Mouse (Mus musculus): ENCODE results near the gene Iqgap2. TPM values are rescaled to one million over a fixed set of nuclear protein-coding genes. Genes with fewer than 3 reads are reported as not detected.
A peak's percentile ranks its signal among the peaks of the same experiment; 100 is the strongest.

Iqgap2 gene
- polyA plus RNA-seq, 1 experiment from 2014 or later, result 4.2 TPM

GRCm38 (mm10) chr13:95684656-95685244 lies 207.0 kb downstream of the Iqgap2 start:
- peaks cover 7% of the 10 kb centered on the region; the same call in 1 of the 2 replicates for H3K36me3 ChIP-seq (ENCODE audit: control insufficient read depth, insufficient read depth, low read length)
- no peak overlapping the region for H3K9ac ChIP-seq (ENCODE audit: low read length)
- H3K4me1 ChIP-seq (ENCODE audit: control insufficient read depth, insufficient read depth, low read length), result no peaks in the 10 kb centered on the region
- DNase-seq (ENCODE audit: low spot score) (no peak), ATAC-seq (no peak)
- no peak overlapping the region for H3K4me2 ChIP-seq (ENCODE audit: low read length)
- no peaks in the 10 kb centered on the region for H3K9me3 ChIP-seq (replicated peaks; ENCODE audit: control insufficient read depth, low read length)
- 96% methylated on average over 9 of the region's 9 CpGs for WGBS
- no peak overlapping the region for H3K4me3 ChIP-seq (ENCODE audit: low read depth, low read length)
- no peak overlapping the region for H3K27ac ChIP-seq (ENCODE audit: low read depth, low read length)
- no peaks in the 10 kb centered on the region for H3K27me3 ChIP-seq (replicated peaks; ENCODE audit: control insufficient read depth, insufficient read depth, low read length)

GRCm38 (mm10) chr13:95679491-95679941 lies 212.2 kb downstream of the Iqgap2 start:
- ATAC-seq, result no peak
- H3K36me3 ChIP-seq (ENCODE audit: control insufficient read depth, insufficient read depth, low read length), result peaks cover 7% of the 10 kb centered on the region; the same call in 1 of the 2 replicates
- no peak for DNase-seq (ENCODE audit: low spot score)
- no peak overlapping the region for H3K9ac ChIP-seq (ENCODE audit: low read length)
- no peak overlapping the region for H3K27ac ChIP-seq (ENCODE audit: low read depth, low read length)
- no peaks in the 10 kb centered on the region for H3K4me1 ChIP-seq (ENCODE audit: control insufficient read depth, insufficient read depth, low read length)
- no peak overlapping the region for H3K4me3 ChIP-seq (ENCODE audit: low read depth, low read length)
- H3K9me3 ChIP-seq (replicated peaks; ENCODE audit: control insufficient read depth, low read length), result no peaks in the 10 kb centered on the region
- WGBS, result 89% methylated on average over 4 of the region's 4 CpGs
- H3K4me2 ChIP-seq (ENCODE audit: low read length), result no peak overlapping the region
- H3K27me3 ChIP-seq (replicated peaks; ENCODE audit: control insufficient read depth, insufficient read depth, low read length), result no peaks in the 10 kb centered on the region

- Histone ChIP-seq H3K27me3 (replicated peaks; ENCODE audit: control insufficient read depth, insufficient read depth, low read length) (no peaks in the 10 kb centered on the region), H3K4me2 (ENCODE audit: low read length) (no peak overlapping the region), H3K27ac (ENCODE audit: low read depth, low read length) (no peak overlapping the region), H3K4me1 (ENCODE audit: control insufficient read depth, insufficient read depth, low read length) (no peaks in the 10 kb centered on the region), H3K9ac (ENCODE audit: low read length) (no peak overlapping the region), H3K9me3 (replicated peaks; ENCODE audit: control insufficient read depth, low read length) (no peaks in the 10 kb centered on the region), H3K36me3 (ENCODE audit: control insufficient read depth, insufficient read depth, low read length) (peaks cover 7% of the 10 kb centered on the region; the same call in 1 of the 2 replicates), H3K4me3 (ENCODE audit: low read depth, low read length) (no peak overlapping the region)
- ATAC-seq, result no peak
- no peak for DNase-seq (ENCODE audit: low spot score)
- WGBS, result 86% methylated on average over 5 of the region's 5 CpGs
Measured at GRCm38 (mm10) chr13:95679078-95679477, 212.6 kb downstream of the Iqgap2 start.

GRCm38 (mm10) chr13:95672372-95672771 lies 219.3 kb downstream of the Iqgap2 start:
- DNase-seq (ENCODE audit: low spot score), result no peak
- Histone ChIP-seq H3K36me3 (ENCODE audit: control insufficient read depth, insufficient read depth, low read length) (peaks cover 14% of the 10 kb centered on the region; the same call in 1 of the 2 replicates), H3K9ac (ENCODE audit: low read length) (no peak overlapping the region), H3K4me1 (ENCODE audit: control insufficient read depth, insufficient read depth, low read length) (no peaks in the 10 kb centered on the region), H3K9me3 (replicated peaks; ENCODE audit: control insufficient read depth, low read length) (no peaks in the 10 kb centered on the region), H3K4me2 (ENCODE audit: low read length) (no peak overlapping the region), H3K27ac (ENCODE audit: low read depth, low read length) (no peak overlapping the region), H3K27me3 (replicated peaks; ENCODE audit: control insufficient read depth, insufficient read depth, low read length) (no peaks in the 10 kb centered on the region), H3K4me3 (ENCODE audit: low read depth, low read length) (no peak overlapping the region)
- ATAC-seq, result no peak
- WGBS, result 97% methylated on average over 7 of the region's 7 CpGs

- Histone ChIP-seq H3K4me1 (ENCODE audit: control insufficient read depth, insufficient read depth, low read length) (no peaks in the 10 kb centered on the region), H3K27me3 (replicated peaks; ENCODE audit: control insufficient read depth, insufficient read depth, low read length) (no peaks in the 10 kb centered on the region), H3K9me3 (replicated peaks; ENCODE audit: control insufficient read depth, low read length) (no peaks in the 10 kb centered on the region), H3K4me3 (ENCODE audit: low read depth, low read length) (no peak overlapping the region), H3K36me3 (ENCODE audit: control insufficient read depth, insufficient read depth, low read length) (peaks cover 14% of the 10 kb centered on the region; the same call in 1 of the 2 replicates), H3K27ac (ENCODE audit: low read depth, low read length) (no peak overlapping the region), H3K9ac (ENCODE audit: low read length) (no peak overlapping the region), H3K4me2 (ENCODE audit: low read length) (no peak overlapping the region)
- DNase-seq (ENCODE audit: low spot score) (no peak), ATAC-seq (no peak)
- 81% methylated on average over 9 of the region's 9 CpGs for WGBS
Measured at GRCm38 (mm10) chr13:95671108-95671897, 220.4 kb downstream of the Iqgap2 start.

- Histone ChIP-seq H3K4me3 (ENCODE audit: low read depth, low read length) (no peak overlapping the region), H3K4me2 (ENCODE audit: low read length) (no peak overlapping the region), H3K9me3 (replicated peaks; ENCODE audit: control insufficient read depth, low read length) (no peaks in the 10 kb centered on the region), H3K4me1 (ENCODE audit: control insufficient read depth, insufficient read depth, low read length) (no peaks in the 10 kb centered on the region), H3K9ac (ENCODE audit: low read length) (no peak overlapping the region), H3K27ac (ENCODE audit: low read depth, low read length) (no peak overlapping the region), H3K36me3 (ENCODE audit: control insufficient read depth, insufficient read depth, low read length) (peaks cover 14% of the 10 kb centered on the region; the same call in 1 of the 2 replicates), H3K27me3 (replicated peaks; ENCODE audit: control insufficient read depth, insufficient read depth, low read length) (no peaks in the 10 kb centered on the region)
- no peak for DNase-seq (ENCODE audit: low spot score)
- ATAC-seq, result no peak
- 88% methylated on average over 5 of the region's 5 CpGs for WGBS
Measured at GRCm38 (mm10) chr13:95670534-95670933, 221.2 kb downstream of the Iqgap2 start.

GRCm38 (mm10) chr13:95667260-95667659 lies 224.5 kb downstream of the Iqgap2 start:
- H3K4me1 ChIP-seq (ENCODE audit: control insufficient read depth, insufficient read depth, low read length), result no peaks in the 10 kb centered on the region

GRCm38 (mm10) chr13:95665644-95666356 lies 225.9 kb downstream of the Iqgap2 start:
- DNase-seq (ENCODE audit: low spot score), result peak; percentile 76
- Histone ChIP-seq H3K27me3 (replicated peaks; ENCODE audit: control insufficient read depth, insufficient read depth, low read length) (no peaks in the 10 kb centered on the region), H3K4me1 (ENCODE audit: control insufficient read depth, insufficient read depth, low read length) (no peaks in the 10 kb centered on the region), H3K27ac (ENCODE audit: low read depth, low read length) (peak overlapping the region; percentile 63), H3K4me3 (ENCODE audit: low read depth, low read length) (no peak overlapping the region), H3K36me3 (ENCODE audit: control insufficient read depth, insufficient read depth, low read length) (peaks cover 13% of the 10 kb centered on the region; the same call in 1 of the 2 replicates), H3K4me2 (ENCODE audit: low read length) (no peak overlapping the region), H3K9me3 (replicated peaks; ENCODE audit: control insufficient read depth, low read length) (no peaks in the 10 kb centered on the region), H3K9ac (ENCODE audit: low read length) (no peak overlapping the region)
- ATAC-seq, result peak; percentile 91
- WGBS, result 67% methylated on average over 13 of the region's 13 CpGs

More at GRCm38 (mm10) chr13:95667260-95667659, 224.5 kb downstream of the Iqgap2 start:
- H3K9ac ChIP-seq (ENCODE audit: low read length), result no peak overlapping the region
- peaks cover 16% of the 10 kb centered on the region; the same call in 1 of the 2 replicates for H3K36me3 ChIP-seq (ENCODE audit: control insufficient read depth, insufficient read depth, low read length)
- no peaks in the 10 kb centered on the region for H3K9me3 ChIP-seq (replicated peaks; ENCODE audit: control insufficient read depth, low read length)
- no peak overlapping the region for H3K4me3 ChIP-seq (ENCODE audit: low read depth, low read length)
- no peak overlapping the region for H3K27ac ChIP-seq (ENCODE audit: low read depth, low read length)
- ATAC-seq (peak; percentile 42; the same call in 1 of the 2 replicates), DNase-seq (ENCODE audit: low spot score) (peak; percentile 66)
- no peaks in the 10 kb centered on the region for H3K27me3 ChIP-seq (replicated peaks; ENCODE audit: control insufficient read depth, insufficient read depth, low read length)
- no peak overlapping the region for H3K4me2 ChIP-seq (ENCODE audit: low read length)
- WGBS, result 30% methylated on average over 6 of the region's 7 CpGs

Measured in forebrain, embryonic 14.5 days (tissue).